28 mouse cellular contexts compared by ENCODE assay signal in the genomic region with DNA sequence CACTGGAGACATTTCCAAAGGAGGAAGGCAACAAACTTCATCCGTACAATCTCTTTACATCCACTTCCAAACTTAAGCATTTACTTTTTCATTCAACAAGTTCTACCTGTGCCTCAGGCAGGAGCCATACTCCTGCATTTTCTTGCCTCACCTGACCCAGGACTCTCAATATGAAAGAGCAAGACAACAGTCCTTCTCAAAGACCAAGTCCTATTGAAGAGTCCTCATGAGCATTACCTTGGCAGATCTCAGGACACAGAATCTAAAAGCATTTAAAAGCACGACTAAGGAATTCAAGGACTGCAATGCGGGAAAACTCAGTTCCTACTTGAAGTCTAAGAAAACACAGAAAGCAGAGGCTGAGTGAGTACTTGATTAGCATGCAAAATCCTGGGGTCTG.
DNase-seq lines count a peak whose midpoint lies in the region; ATAC-seq and TF ChIP-seq lines count a peak whose summit lies in the region.
"Had no signal": no experiment of that assay in that cellular context is flagged by ENCODE, and none has a peak within 500 bp of the region (broad histone marks: within the 10 kb centered on the region; RNA-seq: fewer than 3 reads in every experiment).

No protein-coding gene starts in this region.

- H3K27me3 ChIP-seq in lung, postnatal 0 days (replicated peaks; ENCODE audit: insufficient read depth, low read length): no peaks in the 10 kb centered on the region
- H3K27me3 ChIP-seq: CH12.LX; embryonic facial prominence, embryonic 13.5 days; embryonic facial prominence, embryonic 15.5 days; forebrain, embryonic 12.5 days; Patski had no signal

- DNase-seq in heart, adult 11 months: peak; percentile 11
- no peak for DNase-seq in heart, adult 9 months (ENCODE audit: low spot score in 2 of 2)
- peak; percentile 74 for DNase-seq in lung, postnatal 0 days (ENCODE audit: low spot score)
- DNase-seq in lung, postnatal 10 days: no peak
- DNase-seq in lung, postnatal 36 days: peak; percentile 46
- no peak for DNase-seq in lung, adult 2 months
- DNase-seq: adrenal gland, adult 8-10 months; adrenal gland, postnatal 14 days; adrenal gland, postnatal 36 days; B cell, adult 2 months; cerebellum, adult 11-12 months; cerebellum, adult 2 months; cerebellum, adult 9-10 months; cerebellum, postnatal 14 days; cerebellum, postnatal 36 days; embryo, embryonic 11 days had no signal

- TF ChIP-seq CTCF in lung, postnatal 0 days (IDR thresholded peaks at IDR 0.05): no peak
- TF ChIP-seq CTCF in lung, adult 2 months (IDR thresholded peaks at IDR 0.05; ENCODE audit: insufficient read depth, low read length): no peak

- no peaks in the 10 kb centered on the region for H3K9me3 ChIP-seq in lung, postnatal 0 days (ENCODE audit: low read length)
- H3K9me3 ChIP-seq: embryonic facial prominence, embryonic 15.5 days; forebrain, embryonic 10.5 days; forebrain, embryonic 12.5 days; G1E had no signal

- no peak overlapping the region for H3K4me2 ChIP-seq in lung, postnatal 0 days (replicated peaks; ENCODE audit: low read depth, low read length)
- H3K4me2 ChIP-seq: embryonic facial prominence, embryonic 13.5 days; embryonic facial prominence, embryonic 15.5 days; forebrain, embryonic 12.5 days had no signal

- no peaks in the 10 kb centered on the region for H3K36me3 ChIP-seq in lung, postnatal 0 days (ENCODE audit: insufficient read depth, low read length)
- H3K36me3 ChIP-seq: embryonic facial prominence, embryonic 13.5 days; embryonic facial prominence, embryonic 15.5 days; forebrain, embryonic 10.5 days; forebrain, embryonic 12.5 days; G1E had no signal

- no peak overlapping the region for H3K4me3 ChIP-seq in lung, postnatal 0 days (ENCODE audit: low read depth, low read length)
- H3K4me3 ChIP-seq in lung, adult 2 months (replicated peaks; ENCODE audit: extremely low read depth, low read depth, low read length): no peak overlapping the region
- H3K4me3 ChIP-seq: embryonic facial prominence, embryonic 13.5 days; embryonic facial prominence, embryonic 15.5 days; erythroblast, embryonic 14.5 days; forebrain, embryonic 10.5 days; forebrain, embryonic 12.5 days had no signal

- H3K27ac ChIP-seq in lung, postnatal 0 days (ENCODE audit: low read length): no peak overlapping the region
- H3K27ac ChIP-seq: embryonic facial prominence, embryonic 13.5 days; embryonic facial prominence, embryonic 15.5 days; forebrain, embryonic 10.5 days; forebrain, embryonic 12.5 days had no signal

- H3K4me1 ChIP-seq in lung, postnatal 0 days (ENCODE audit: insufficient read depth, low read depth, low read length): no peaks in the 10 kb centered on the region
- 0 out of 2 replicates have a peak, but pooled peaks cover 2% of the 10 kb centered on the region for H3K4me1 ChIP-seq in lung, adult 2 months (ENCODE audit: control insufficient read depth, insufficient read depth, low read length)
- H3K4me1 ChIP-seq: forebrain, embryonic 12.5 days had no signal

- 51% methylated on average over 3 of the region's 3 CpGs for WGBS in lung, postnatal 0 days
- WGBS in lung, adult 2 months: 70% methylated on average over 3 of the region's 3 CpGs

- no peak overlapping the region for H3K9ac ChIP-seq in lung, postnatal 0 days (replicated peaks; ENCODE audit: low read depth)
- H3K9ac ChIP-seq: embryonic facial prominence, embryonic 13.5 days; embryonic facial prominence, embryonic 15.5 days; forebrain, embryonic 12.5 days had no signal

- TF ChIP-seq EP300 in lung, postnatal 0 days (IDR thresholded peaks at IDR 0.05): peak; percentile 53; the same call in 1 of the 2 replicates

- TF ChIP-seq POLR2A in lung, adult 2 months (IDR thresholded peaks at IDR 0.05; ENCODE audit: borderline replicate concordance, extremely low read depth, low read depth, low read length): no peak

- ATAC-seq in lung, postnatal 0 days: peak; percentile 81; the same call in 1 of the 2 replicates
- ATAC-seq: activated CD4-positive, CD25-positive, alpha-beta regulatory T cell, adult 4 months; CD4-positive, CD25-positive, alpha-beta regulatory T cell, adult 4 months; forebrain, embryonic 14.5 days; forebrain, embryonic 16.5 days; Patski had no signal

Comparison
In these comparisons a context has a peak if more than half of its experiments do, and no peak if none do; other contexts are left out.
1. DNase-seq: peak in heart, adult 11 months (single experiment), lung, postnatal 0 days (single experiment) and lung, postnatal 36 days (single experiment); none in heart, adult 9 months (0 of 2), lung, postnatal 10 days (single experiment) and lung, adult 2 months (single experiment).